Mouse (Mus musculus) adipocyte (in vitro differentiated cells): Measurements from ENCODE around the gene Lamc2.

ENCODE experiments used
- DNase-seq: peaks from one replicate; pipeline ENCODE4 v3.0.0-alpha.2; 2016; ENCODE audit warnings: low spot score

The Lamc2 gene

DNA sequence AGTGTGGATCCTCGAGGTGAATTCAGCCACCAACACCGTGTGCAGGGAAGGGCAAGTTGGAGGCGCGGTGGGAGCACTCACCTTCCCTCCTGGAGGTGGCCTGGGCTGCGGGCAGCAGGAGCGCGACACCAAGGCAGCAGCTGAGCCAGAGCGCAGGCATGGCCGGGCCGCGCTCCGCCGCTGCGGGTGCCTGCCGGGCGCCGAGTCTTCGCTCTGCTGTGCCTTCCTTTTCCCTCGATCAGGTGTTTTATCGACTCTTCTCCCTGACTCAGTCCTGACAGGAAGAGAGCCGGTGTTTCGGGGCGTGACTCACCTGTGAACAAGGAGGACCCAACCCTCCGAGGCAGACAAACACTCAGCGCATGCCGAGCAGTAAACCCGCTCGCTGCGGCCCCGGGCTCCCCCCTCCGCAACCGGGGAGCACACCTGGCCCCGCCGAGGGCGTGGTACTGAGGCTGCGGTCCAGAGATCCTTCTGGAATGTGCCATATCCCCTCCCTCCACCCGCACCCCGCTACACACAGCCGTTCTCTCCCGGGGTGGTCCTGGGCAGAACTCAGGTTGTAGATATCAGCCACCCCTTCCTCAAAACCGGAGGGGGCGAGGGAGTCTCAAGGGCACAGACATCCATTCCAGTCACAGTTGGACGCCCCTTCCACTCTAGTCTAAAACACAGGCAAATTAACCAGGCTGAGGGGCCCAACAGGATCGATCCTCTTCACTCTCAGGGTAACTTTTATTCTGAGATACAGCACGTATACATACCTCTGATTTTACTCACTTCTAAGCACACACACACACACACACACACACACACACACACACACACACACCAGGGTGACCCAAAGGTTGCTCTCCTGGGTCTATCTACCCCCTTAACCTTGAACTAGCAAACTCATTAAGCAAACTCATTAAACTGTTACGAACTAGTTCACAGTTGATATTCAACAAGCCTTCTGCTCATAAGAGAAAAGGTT is at the start of gene Lamc2:
Lamc2 (minus strand) TSS at position 620 of the 976 bp plus-strand sequence.
- DNase-seq, result no peak

DNA sequence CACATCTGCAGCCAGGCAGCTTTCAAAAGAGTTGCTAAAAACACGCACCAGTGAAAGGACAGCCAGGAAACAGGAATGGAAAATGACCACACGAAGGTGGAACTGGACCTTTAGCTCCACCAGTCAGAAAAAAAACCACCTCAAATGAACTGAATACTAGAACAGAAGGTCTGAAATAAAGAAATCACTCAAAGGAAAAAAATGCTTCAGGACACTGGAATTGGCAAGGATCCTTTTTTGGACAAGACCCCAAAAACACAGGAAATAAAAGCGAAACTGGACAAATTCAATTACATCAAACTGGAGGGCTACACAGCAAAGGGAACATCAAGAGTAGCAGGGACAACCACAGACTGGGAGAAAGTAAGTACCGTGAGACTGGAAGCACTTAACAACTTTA is 49.3 kb upstream of the Lamc2 start:
- no peak for DNase-seq

GRCm38 (mm10) chr1:153231681-153232080 is 45.4 kb upstream of the Lamc2 start:
- no peak for DNase-seq

DNA sequence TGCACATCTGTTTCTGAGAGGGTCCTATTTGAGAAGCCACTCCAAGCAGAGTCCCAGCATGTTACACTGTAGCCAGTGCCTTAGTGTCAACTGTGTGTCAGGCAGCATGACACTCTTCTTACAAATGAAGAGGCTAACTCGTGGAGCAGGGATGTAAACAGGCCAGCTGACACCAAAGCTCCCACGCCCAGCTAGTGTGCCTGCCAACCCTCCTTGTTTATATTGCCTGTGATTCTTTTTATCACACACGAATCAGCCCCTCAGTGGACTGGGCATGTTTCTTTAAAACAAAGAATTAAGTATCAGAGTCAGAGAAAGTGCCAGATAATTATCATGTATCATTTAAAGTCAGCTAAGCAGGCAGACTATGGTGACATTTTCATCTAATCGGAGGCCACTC is 41.7 kb upstream of the Lamc2 start:
- DNase-seq, result no peak

DNA sequence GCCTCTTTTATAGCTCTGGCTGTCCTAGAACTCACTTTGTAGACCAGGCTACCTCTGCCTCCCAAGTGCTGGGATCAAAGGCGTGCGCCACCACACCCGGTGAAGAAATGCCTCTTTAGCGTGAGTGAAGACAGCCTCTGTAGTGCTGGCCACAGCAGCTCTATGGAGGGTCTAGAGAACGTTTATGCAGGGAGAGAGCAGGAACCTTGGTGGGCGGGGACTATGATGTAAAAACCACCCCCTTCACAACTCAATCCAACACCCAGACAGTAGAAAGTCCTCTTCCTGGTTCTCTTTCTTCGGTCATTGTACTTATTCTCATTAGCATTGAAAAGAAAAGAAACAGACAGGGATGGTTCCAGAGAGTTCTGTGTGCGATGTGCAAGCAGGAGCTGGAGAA is 40.8 kb upstream of the Lamc2 start:
- no peak for DNase-seq

- DNase-seq, result peak; percentile 49
Measured at GRCm38 (mm10) chr1:153225786-153226725, 39.8 kb upstream of the Lamc2 start.

- DNase-seq, result no peak
Measured at GRCm38 (mm10) chr1:153224331-153224730, 38.1 kb upstream of the Lamc2 start.

- DNase-seq, result no peak
Measured at GRCm38 (mm10) chr1:153219376-153219775, 33.1 kb upstream of the Lamc2 start.

GRCm38 (mm10) chr1:153216516-153216915 is 30.3 kb upstream of the Lamc2 start:
- no peak for DNase-seq

- DNase-seq, result no peak
Measured at GRCm38 (mm10) chr1:153215676-153216075, 29.4 kb upstream of the Lamc2 start.

- no peak for DNase-seq
Measured at GRCm38 (mm10) chr1:153210992-153211391, 24.7 kb upstream of the Lamc2 start.

- DNase-seq, result no peak
Measured at GRCm38 (mm10) chr1:153210198-153210597, 24.0 kb upstream of the Lamc2 start.

GRCm38 (mm10) chr1:153202195-153202594 is 15.9 kb upstream of the Lamc2 start:
- no peak for DNase-seq

GRCm38 (mm10) chr1:153201448-153201847 is 15.2 kb upstream of the Lamc2 start:
- DNase-seq, result no peak

- DNase-seq, result no peak
Measured at GRCm38 (mm10) chr1:153197316-153197850, 11.1 kb upstream of the Lamc2 start.

DNA sequence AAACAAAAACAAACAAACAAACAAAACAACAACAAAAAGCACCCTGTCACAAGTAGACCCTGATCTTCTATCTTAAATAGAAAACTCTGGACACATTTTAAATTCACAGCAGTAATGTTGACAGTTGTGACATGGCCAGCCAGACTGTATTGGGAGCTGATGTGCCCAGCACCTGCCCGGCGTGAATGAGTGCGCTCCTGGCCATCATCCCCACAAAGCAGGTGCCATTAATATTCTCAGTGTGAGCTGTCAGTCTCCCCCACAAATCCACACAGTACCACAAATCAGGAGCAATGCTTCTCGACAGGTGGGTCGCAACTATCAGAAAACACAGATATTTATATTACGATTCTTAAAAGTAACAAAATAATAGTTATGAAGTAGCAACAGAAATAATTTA is 6.7 kb upstream of the Lamc2 start:
- DNase-seq, result no peak

GRCm38 (mm10) chr1:153192379-153192778 is 6.1 kb upstream of the Lamc2 start:
- DNase-seq, result no peak

DNA sequence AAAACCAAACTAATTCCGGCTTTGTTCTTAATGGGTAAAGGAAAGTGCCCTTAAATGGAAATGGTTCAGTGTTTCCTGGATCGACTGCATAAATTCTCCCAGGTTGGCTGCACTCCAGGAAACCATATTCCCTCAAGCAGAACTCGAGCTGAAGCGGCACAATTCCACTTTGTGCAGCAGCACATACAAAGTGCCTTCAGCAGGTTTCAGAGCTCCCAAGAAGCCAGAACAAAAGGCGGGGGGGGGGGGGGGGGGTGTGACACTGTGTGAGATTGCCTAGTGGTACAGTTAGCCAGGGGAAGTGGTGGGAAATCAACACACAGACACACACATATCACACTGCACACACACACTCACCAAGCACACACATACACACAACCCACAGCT is 5.7 kb upstream of the Lamc2 start:
- DNase-seq, result peak; percentile 62

GRCm38 (mm10) chr1:153191237-153191942 is 5.1 kb upstream of the Lamc2 start:
- no peak for DNase-seq

- no peak for DNase-seq
Measured at GRCm38 (mm10) chr1:153188081-153188480, 1.8 kb upstream of the Lamc2 start.

DNA sequence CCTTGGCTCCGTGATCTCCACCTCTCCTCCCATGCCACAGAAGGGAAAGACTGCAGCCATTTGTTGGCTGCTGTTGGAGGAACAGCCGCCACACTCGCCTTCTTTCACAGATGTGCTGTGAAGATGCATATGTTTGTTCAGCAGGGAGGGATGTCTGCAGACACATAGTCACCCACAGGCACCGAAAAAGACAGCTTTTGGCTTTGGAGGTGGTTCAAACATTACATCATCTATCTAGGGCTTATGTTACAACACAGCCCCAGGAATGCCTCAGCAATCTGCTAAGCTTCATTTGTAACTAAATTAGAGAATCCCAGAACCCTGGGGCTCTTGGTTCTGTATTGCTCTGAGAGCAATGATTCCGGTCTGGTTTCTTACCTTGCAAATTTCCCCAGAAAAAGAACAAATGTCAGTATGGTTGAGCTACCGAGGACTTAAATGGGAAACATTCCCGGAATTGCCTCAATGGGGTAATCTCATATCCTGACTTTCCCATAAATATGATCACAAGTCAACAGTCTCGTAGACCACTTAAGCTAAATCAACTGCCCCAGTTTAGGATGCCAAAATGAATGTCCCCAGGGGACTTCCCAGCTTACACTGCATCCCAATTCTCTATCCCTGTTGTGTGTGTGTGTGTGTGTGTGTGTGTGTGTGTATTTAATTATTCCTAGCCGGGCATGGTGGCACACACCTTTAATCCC is 5.5 kb downstream of the Lamc2 start:
- DNase-seq, result peak; percentile 81
